Comparison of ENCODE assay signal across 14 mouse cellular contexts in genomic region chrX:153974450-153974849, GRCm38 (mm10). TPM values are rescaled to one million over a fixed set of nuclear protein-coding genes. Genes with fewer than 3 reads are reported as not detected.
A peak's percentile ranks its signal among the peaks of the same experiment; 100 is the strongest.
DNase-seq lines count a peak whose midpoint lies in the region; ATAC-seq and TF ChIP-seq lines count a peak whose summit lies in the region.
"Had no signal": no experiment of that assay in that cellular context is flagged by ENCODE, and none has a peak within 500 bp of the region (broad histone marks: within the 10 kb centered on the region; RNA-seq: fewer than 3 reads in every experiment).

No protein-coding gene starts in this region.

- H3K4me2 ChIP-seq in heart, postnatal 0 days (ENCODE audit: low read depth, low read length): no peak overlapping the region
- no peak overlapping the region for H3K4me2 ChIP-seq in lung, postnatal 0 days (replicated peaks; ENCODE audit: low read depth, low read length)
- no peak overlapping the region for H3K4me2 ChIP-seq in stomach, postnatal 0 days (replicated peaks; ENCODE audit: low read depth)
- H3K4me2 ChIP-seq: forebrain, embryonic 15.5 days; limb, embryonic 12.5 days; midbrain, embryonic 15.5 days had no signal

- 7% methylated on average over 2 of the region's 2 CpGs for WGBS in heart, postnatal 0 days
- 15% methylated on average over 2 of the region's 2 CpGs for WGBS in lung, postnatal 0 days
- 17% methylated on average over 2 of the region's 2 CpGs for WGBS in bone marrow, adult 2 months
- WGBS in stomach, postnatal 0 days: 12% methylated on average over 2 of the region's 2 CpGs

- TF ChIP-seq CTCF in heart, postnatal 0 days (IDR thresholded peaks at IDR 0.05; ENCODE audit: low read depth): peak; percentile 24; the same call in 1 of the 2 replicates
- peak; percentile 42 for TF ChIP-seq CTCF in lung, postnatal 0 days (IDR thresholded peaks at IDR 0.05)
- peak; percentile 35; the same call in 1 of the 2 replicates for TF ChIP-seq CTCF in bone marrow, adult 2 months (IDR thresholded peaks at IDR 0.05; ENCODE audit: control insufficient read depth, insufficient read depth, low read length)
- TF ChIP-seq CTCF in stomach, postnatal 0 days (IDR thresholded peaks at IDR 0.05; ENCODE audit: low read depth): peak; percentile 60

- no peak overlapping the region for H3K9ac ChIP-seq in heart, postnatal 0 days (replicated peaks; ENCODE audit: low read depth, low read length)
- H3K9ac ChIP-seq in lung, postnatal 0 days (replicated peaks; ENCODE audit: low read depth): no peak overlapping the region
- no peak overlapping the region for H3K9ac ChIP-seq in stomach, postnatal 0 days (ENCODE audit: low read length)
- H3K9ac ChIP-seq: forebrain, embryonic 15.5 days; limb, embryonic 12.5 days; midbrain, embryonic 15.5 days had no signal

- no peak for TF ChIP-seq EP300 in heart, postnatal 0 days (IDR thresholded peaks at IDR 0.05; ENCODE audit: low read depth)
- no peak for TF ChIP-seq EP300 in lung, postnatal 0 days (IDR thresholded peaks at IDR 0.05)
- TF ChIP-seq EP300 in stomach, postnatal 0 days (optimal IDR thresholded peaks at IDR 0.05): no peak

- no peaks in the 10 kb centered on the region for H3K9me3 ChIP-seq in heart, postnatal 0 days (replicated peaks; ENCODE audit: control insufficient read depth, low read length)
- no peaks in the 10 kb centered on the region for H3K9me3 ChIP-seq in lung, postnatal 0 days (ENCODE audit: low read length)
- H3K9me3 ChIP-seq in stomach, postnatal 0 days (ENCODE audit: control insufficient read depth, low read length): no peaks in the 10 kb centered on the region
- H3K9me3 ChIP-seq: forebrain, embryonic 15.5 days; limb, embryonic 12.5 days; midbrain, embryonic 15.5 days had no signal

- ATAC-seq in heart, postnatal 0 days (ENCODE audit: insufficient read depth, low read depth): no peak
- ATAC-seq in lung, postnatal 0 days: no peak
- ATAC-seq in stomach, postnatal 0 days (ENCODE audit: low FRiP score, low TSS enrichment): no peak
- ATAC-seq: forebrain, embryonic 15.5 days; midbrain, embryonic 15.5 days had no signal

- no peak for DNase-seq in heart, postnatal 0 days (ENCODE audit: low spot score)
- DNase-seq in heart, postnatal 4 days: no peak
- DNase-seq in lung, postnatal 0 days (ENCODE audit: low spot score): no peak
- DNase-seq in lung, adult 18-20 months: no peak
- no peak for DNase-seq in stomach, postnatal 0 days (ENCODE audit: low spot score)
- DNase-seq in layer of hippocampus, adult 18-20 months (ENCODE audit: low spot score in 2 of 2): no peak
- no peak for DNase-seq in cerebellum, adult 9-10 months
- DNase-seq: right cerebral cortex, postnatal 25 days had no signal

- H3K27me3 ChIP-seq in heart, postnatal 0 days (ENCODE audit: control insufficient read depth, insufficient read depth, low read length): no peaks in the 10 kb centered on the region
- H3K27me3 ChIP-seq in lung, postnatal 0 days (replicated peaks; ENCODE audit: insufficient read depth, low read length): no peaks in the 10 kb centered on the region
- H3K27me3 ChIP-seq in stomach, postnatal 0 days (ENCODE audit: control insufficient read depth, insufficient read depth, low read length): no peaks in the 10 kb centered on the region
- H3K27me3 ChIP-seq: forebrain, embryonic 15.5 days; limb, embryonic 12.5 days; midbrain, embryonic 15.5 days had no signal

- no peak overlapping the region for H3K27ac ChIP-seq in heart, postnatal 0 days (ENCODE audit: low read depth)
- no peak overlapping the region for H3K27ac ChIP-seq in lung, postnatal 0 days (ENCODE audit: low read length)
- no peak overlapping the region for H3K27ac ChIP-seq in bone marrow, adult 2 months (ENCODE audit: control insufficient read depth, insufficient read depth, low read depth, low read length, poor library complexity)
- no peak overlapping the region for H3K27ac ChIP-seq in stomach, postnatal 0 days (replicated peaks)
- H3K27ac ChIP-seq: forebrain, embryonic 15.5 days; limb, embryonic 12.5 days; midbrain, embryonic 15.5 days had no signal

- no peak for TF ChIP-seq POLR2A in bone marrow, adult 2 months (IDR thresholded peaks at IDR 0.05; ENCODE audit: borderline replicate concordance, control insufficient read depth, low read depth, low read length)

- no peaks in the 10 kb centered on the region for H3K36me3 ChIP-seq in heart, postnatal 0 days (replicated peaks; ENCODE audit: control insufficient read depth, insufficient read depth, low read length)
- H3K36me3 ChIP-seq in lung, postnatal 0 days (ENCODE audit: insufficient read depth, low read length): no peaks in the 10 kb centered on the region
- H3K36me3 ChIP-seq in stomach, postnatal 0 days (ENCODE audit: control insufficient read depth, insufficient read depth, low read length): no peaks in the 10 kb centered on the region
- H3K36me3 ChIP-seq: forebrain, embryonic 15.5 days; limb, embryonic 12.5 days; midbrain, embryonic 15.5 days had no signal

- no peak overlapping the region for H3K4me3 ChIP-seq in heart, postnatal 0 days (ENCODE audit: low read depth, low read length)
- no peak overlapping the region for H3K4me3 ChIP-seq in lung, postnatal 0 days (ENCODE audit: low read depth, low read length)
- no peak overlapping the region for H3K4me3 ChIP-seq in bone marrow, adult 2 months (replicated peaks; ENCODE audit: control insufficient read depth, low read depth, low read length)
- H3K4me3 ChIP-seq in stomach, postnatal 0 days (ENCODE audit: low read depth, low read length): no peak overlapping the region
- H3K4me3 ChIP-seq: forebrain, embryonic 15.5 days; limb, embryonic 12.5 days; midbrain, embryonic 15.5 days had no signal

- H3K4me1 ChIP-seq in heart, postnatal 0 days (ENCODE audit: control insufficient read depth, insufficient read depth): no peaks in the 10 kb centered on the region
- no peaks in the 10 kb centered on the region for H3K4me1 ChIP-seq in lung, postnatal 0 days (ENCODE audit: insufficient read depth, low read depth, low read length)
- H3K4me1 ChIP-seq in bone marrow, adult 2 months (ENCODE audit: control insufficient read depth, insufficient read depth, low read length): no peaks in the 10 kb centered on the region
- no peaks in the 10 kb centered on the region for H3K4me1 ChIP-seq in stomach, postnatal 0 days (replicated peaks; ENCODE audit: control insufficient read depth, insufficient read depth)
- H3K4me1 ChIP-seq: forebrain, embryonic 15.5 days; limb, embryonic 12.5 days; midbrain, embryonic 15.5 days had no signal

RNA-seq across cellular contexts. Expression of gene Samt1, which starts 38.0 kb away (rescaled TPM):
- total RNA-seq in heart, postnatal 0 days (2014; rRNA removed; ENCODE audit: low replicate concordance): not detected in 2 replicates
- not detected in 2 replicates for polyA plus RNA-seq in heart, postnatal 0 days (2015; fragmentation: Nextera tagmentation; extraction: Ambion mirVana)
- total RNA-seq in heart, postnatal 4 days (2021): not detected
- not detected in 2 replicates for polyA plus RNA-seq in lung, postnatal 0 days (2015; fragmentation: Nextera tagmentation; extraction: Ambion mirVana)
- not detected in 2 replicates for polyA plus RNA-seq in bone marrow, adult 2 months (2011; ENCODE audit: insufficient read depth, insufficient read length, low replicate concordance, missing spikeins)
- polyA plus RNA-seq in stomach, postnatal 0 days (2015; fragmentation: Nextera tagmentation; extraction: Ambion mirVana): not detected in 2 replicates
- total RNA-seq in layer of hippocampus, adult 18-20 months (2021): not detected
- total RNA-seq: heart, postnatal 10 days; MEL had no signal
- polyA plus RNA-seq: forebrain, embryonic 15.5 days; limb, embryonic 12.5 days; midbrain, embryonic 15.5 days had no signal

RNA-seq across cellular contexts. Expression of gene 4921511M17Rik, which starts 59.2 kb away (rescaled TPM):
- not detected in 2 replicates for total RNA-seq in heart, postnatal 0 days (2014; rRNA removed; ENCODE audit: low replicate concordance)
- not detected in 2 replicates for polyA plus RNA-seq in heart, postnatal 0 days (2015; fragmentation: Nextera tagmentation; extraction: Ambion mirVana)
- total RNA-seq in heart, postnatal 4 days (2021): not detected
- polyA plus RNA-seq in lung, postnatal 0 days (2015; fragmentation: Nextera tagmentation; extraction: Ambion mirVana): not detected in 2 replicates
- polyA plus RNA-seq in bone marrow, adult 2 months (2011; ENCODE audit: insufficient read depth, insufficient read length, low replicate concordance, missing spikeins): not detected in 2 replicates
- polyA plus RNA-seq in stomach, postnatal 0 days (2015; fragmentation: Nextera tagmentation; extraction: Ambion mirVana): not detected in 2 replicates
- total RNA-seq in layer of hippocampus, adult 18-20 months (2021): not detected
- total RNA-seq: heart, postnatal 10 days; MEL had no signal
- polyA plus RNA-seq: forebrain, embryonic 15.5 days; limb, embryonic 12.5 days; midbrain, embryonic 15.5 days had no signal
